Comparison of ENCODE assay signal across 7 mouse cellular contexts in the genomic region with DNA sequence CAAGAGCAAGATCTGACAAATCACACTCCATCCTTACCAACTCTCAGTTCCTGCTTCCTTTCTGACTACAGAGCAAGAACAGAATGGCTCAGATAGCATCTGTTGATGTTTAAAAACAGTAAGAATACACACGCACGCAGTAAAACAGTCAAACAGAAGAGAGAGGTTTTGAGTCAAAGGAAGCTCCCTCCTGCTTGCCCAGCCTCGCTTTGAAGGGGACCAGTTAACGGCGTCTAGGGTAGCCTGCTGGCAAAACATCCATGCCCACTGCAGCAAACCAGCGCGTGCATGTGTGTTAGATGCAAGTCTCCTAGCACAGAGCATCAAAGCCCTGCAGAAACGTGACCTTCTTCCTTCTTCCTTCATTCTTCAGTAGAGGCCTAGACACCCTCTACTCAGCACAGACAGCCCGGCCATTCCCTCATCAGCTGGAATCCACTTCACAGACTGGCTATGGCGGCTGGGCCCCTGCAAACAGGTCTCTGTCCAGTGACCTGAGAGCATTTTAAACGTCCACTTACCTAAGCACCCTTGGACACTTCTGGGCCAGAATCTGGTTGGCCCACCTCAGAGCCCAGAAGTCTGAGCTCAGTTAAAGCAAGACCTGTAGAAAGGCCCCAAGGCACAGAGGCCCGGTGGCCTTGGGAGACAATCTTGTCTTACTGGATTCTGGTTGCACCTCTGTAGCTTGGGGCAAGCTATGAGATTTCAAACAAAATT. TPM values are rescaled to one million over a fixed set of nuclear protein-coding genes. Genes with fewer than 3 reads are reported as not detected.
DNase-seq lines count a peak whose midpoint lies in the region; ATAC-seq lines count a peak whose summit lies in the region.

No protein-coding gene starts in this region.

- no peak overlapping the region for H3K4me2 ChIP-seq in kidney, embryonic 15.5 days

- no peak overlapping the region for H3K9ac ChIP-seq in kidney, embryonic 15.5 days

- H3K9me3 ChIP-seq in kidney, embryonic 15.5 days (replicated peaks) = no peaks in the 10 kb centered on the region

- no peaks in the 10 kb centered on the region for H3K27me3 ChIP-seq in kidney, embryonic 15.5 days

- H3K4me3 ChIP-seq in kidney, embryonic 15.5 days (replicated peaks) = no peak overlapping the region

- no peak for ATAC-seq in kidney, embryonic 15.5 days (replicated peaks; ENCODE audit: low FRiP score)

- no peak for DNase-seq in kidney, adult 8-10 months
- DNase-seq in urinary bladder, postnatal 14 days (ENCODE audit: low spot score) = peak; percentile 7
- DNase-seq in urinary bladder, adult 18-20 months (ENCODE audit: low spot score in 2 of 2) = no peak
- DNase-seq in liver = peak; percentile 2
- DNase-seq in layer of hippocampus, adult 9-10 months (ENCODE audit: low spot score) = no peak
- DNase-seq in cerebellum, postnatal 4 days (ENCODE audit: low spot score in 2 of 2) = no peak

- H3K36me3 ChIP-seq in kidney, embryonic 15.5 days = no peaks in the 10 kb centered on the region

- 69% methylated on average over 12 of the region's 12 CpGs for WGBS in kidney, embryonic 15.5 days

- H3K4me1 ChIP-seq in kidney, embryonic 15.5 days = peaks cover 42% of the 10 kb centered on the region

- peak overlapping the region; percentile 20; the same call in 1 of the 2 replicates for H3K27ac ChIP-seq in kidney, embryonic 15.5 days

RNA-seq across cellular contexts. Expression of gene Zfp36l2, which starts 24.5 kb away (rescaled TPM):
- polyA plus RNA-seq in kidney, embryonic 15.5 days (2015; fragmentation: Nextera tagmentation; extraction: Ambion mirVana) = 13.7 and 14.7 TPM in 2 replicates

Comparison
In these comparisons a context has a peak if more than half of its experiments do, and no peak if none do; other contexts are left out.
1. DNase-seq: peak in urinary bladder, postnatal 14 days (single experiment) and liver (single experiment); none in kidney, adult 8-10 months (0 of 2), urinary bladder, adult 18-20 months (0 of 2), layer of hippocampus, adult 9-10 months (single experiment) and cerebellum, postnatal 4 days (0 of 2).